Mouse (Mus musculus): ENCODE results near the gene Pou2af1.

Pou2af1 gene

DNA sequence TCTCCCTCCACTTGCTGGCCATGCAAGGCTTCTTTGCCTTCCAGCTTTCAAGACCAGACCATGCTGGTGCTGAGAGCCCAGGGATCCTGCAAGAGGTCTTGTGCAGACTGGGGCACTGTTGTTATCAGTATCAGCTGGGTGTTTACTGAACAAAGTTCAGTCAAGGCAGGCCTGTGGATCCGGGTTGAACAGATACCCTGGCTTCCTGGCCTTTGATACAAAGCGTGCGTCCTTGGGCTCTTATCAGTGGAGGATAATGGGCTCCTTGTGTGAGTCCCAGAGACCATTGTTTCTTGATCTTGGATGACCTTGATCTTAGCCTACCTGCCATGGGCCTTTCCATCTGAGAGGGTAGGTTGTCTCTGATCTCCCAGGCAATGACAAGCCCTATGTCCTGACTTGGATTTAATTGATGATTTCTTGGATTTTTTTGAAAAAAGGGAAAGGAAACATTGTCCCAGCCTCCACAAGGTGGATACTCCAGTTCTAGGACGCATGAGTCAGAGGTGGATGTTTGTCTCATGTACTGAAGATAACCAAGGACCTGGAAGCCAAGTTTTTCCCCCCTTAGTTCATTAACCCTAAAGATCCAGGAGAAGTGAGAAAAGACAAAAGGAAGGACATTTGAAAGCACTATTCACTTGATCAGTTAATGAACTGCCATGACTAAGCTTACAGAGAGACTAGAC lies 17.3 kb downstream of the Pou2af1 start:
- DNase-seq = no peak

DNA sequence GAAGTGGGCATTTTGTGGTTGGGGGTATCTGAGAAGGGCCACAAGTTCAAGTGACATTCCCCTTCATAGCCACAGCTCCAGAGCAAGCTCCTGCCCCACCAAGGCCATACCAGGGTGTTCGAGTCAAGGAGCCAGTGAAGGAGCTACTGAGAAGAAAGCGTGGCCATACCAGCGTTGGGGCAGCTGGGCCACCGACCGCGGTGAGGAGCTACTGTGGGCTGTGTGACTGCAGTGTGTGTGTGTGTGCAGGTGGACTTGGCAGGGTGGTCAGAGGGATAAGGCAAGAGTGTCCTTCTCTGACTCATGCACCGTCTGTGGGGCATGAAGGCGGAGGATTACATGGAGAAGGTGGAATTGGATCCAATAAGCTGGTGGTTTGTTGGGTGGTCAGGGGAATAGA lies 18.7 kb downstream of the Pou2af1 start:
- no peak for DNase-seq

DNA sequence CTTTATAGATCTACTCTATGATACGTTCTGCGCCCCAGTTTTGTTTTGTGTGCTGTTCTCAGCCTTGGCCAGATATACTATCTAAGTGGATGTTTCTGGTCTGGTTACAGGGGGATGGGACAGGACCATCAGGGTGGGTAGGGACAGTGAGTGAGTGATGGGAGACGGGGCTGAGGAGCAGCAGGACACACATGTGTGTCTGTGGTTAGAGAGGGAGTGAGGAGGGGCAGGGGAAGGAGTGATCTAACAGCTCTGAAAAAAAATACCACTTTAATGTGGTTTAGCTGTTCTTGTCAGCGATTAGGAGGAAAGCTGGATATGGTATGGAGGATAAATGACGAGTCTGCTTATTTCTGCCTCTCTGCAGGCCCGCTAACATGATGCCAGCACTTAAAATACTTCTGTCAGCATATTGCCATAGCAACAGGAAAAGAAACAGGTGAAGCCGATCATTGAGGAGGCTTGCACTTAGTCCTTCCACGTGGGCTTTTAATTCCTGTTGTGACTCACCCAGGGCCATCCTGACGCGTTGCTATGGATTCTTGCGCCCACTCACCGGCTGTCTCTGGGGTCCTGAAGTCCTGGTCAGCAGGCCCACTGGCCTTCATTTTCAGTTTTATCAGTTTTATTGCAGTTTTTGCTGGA lies 25.4 kb downstream of the Pou2af1 start:
- DNase-seq = no peak

DNA sequence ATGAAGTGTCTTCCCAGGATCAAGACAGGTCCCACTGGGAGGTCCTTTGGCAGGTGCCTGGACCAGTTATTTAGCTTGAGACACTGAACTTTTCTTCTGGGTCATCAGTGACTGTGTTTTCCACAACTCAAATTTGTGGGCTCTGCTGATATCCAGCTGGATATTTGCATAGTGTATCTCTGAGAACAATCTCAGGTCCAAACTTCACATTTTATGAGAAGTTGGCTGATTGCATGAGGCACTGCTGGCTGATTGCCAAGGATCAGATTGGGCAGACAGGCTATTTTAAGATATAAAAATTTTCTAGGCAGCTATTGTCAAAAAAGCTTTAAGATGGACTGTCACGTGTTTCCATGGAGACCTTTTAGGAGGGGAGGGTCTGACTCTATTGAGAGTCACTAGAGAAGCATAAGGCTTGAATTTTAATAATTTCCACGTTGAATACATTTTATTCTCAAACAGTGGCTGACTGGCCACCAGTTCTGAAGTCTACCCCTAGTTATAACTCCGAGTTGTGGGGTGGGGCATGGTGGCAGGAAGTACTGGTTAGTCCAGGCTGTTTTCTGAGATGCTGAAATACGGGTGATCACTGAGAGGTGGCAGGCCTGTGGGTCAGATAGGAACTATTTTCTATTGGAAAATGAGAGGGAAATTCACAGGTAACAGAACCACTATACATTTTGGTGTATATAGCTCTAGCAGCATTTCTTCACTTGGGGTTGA lies 43.4 kb downstream of the Pou2af1 start:
- no peak for DNase-seq

DNA sequence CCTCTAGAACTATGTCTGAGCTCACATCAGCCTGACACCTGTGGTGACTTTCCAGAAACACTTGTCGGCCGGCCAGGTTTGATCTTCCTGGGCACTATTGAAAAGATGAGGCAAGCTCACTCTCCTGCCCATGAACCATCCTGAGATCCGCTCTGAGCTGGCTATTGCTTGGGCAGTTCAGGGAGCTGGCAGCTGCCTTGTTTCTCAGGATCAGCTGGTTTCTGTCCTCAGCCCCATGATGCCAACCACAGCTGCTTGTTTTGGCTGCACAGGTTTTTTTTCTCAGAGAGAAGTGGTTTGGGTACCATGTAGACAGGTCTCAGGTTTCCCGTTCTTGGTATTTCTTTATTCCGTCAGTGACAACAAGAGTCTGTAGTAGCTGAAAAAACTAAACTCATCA lies 44.9 kb downstream of the Pou2af1 start:
- DNase-seq = no peak

DNA sequence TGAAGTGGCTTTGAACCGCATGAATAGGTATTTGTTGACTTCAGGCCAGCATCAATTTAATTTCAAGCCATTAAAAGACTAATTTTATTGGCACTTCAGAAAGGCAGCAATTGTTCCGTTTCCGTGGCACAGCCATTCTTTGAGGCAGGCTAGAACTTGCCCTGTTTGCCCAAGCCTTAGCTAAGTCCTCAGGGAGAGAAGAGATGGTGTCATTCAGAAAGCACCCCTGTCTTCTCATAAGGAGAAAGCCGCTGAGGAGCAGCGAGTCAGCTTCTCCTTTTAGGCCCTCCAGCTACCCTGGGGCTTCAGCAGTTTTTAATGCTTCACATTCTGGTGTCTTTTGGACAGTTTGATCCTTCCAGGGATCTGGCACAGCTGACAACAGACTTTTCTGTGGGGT lies 55.3 kb downstream of the Pou2af1 start:
- no peak for DNase-seq

DNA sequence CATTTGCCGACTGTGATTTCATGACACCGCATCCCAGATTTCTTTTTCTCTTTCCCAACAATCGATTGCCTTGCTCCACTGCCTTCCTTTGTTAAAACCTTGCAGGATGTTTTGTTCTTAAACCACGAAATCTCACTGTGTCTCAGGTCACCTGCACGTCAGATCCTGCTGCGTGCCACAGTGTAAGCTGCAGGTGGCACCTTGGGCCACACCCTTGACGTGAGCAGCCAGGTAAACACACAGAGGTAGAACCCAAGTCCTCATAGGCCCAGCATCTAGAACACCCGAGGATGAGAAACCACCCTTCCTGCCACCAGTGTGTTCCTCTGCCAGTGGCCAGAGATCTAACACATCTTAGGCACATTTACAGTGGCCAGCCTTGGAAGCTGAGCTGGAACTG lies 57.6 kb downstream of the Pou2af1 start:
- DNase-seq = no peak

DNA sequence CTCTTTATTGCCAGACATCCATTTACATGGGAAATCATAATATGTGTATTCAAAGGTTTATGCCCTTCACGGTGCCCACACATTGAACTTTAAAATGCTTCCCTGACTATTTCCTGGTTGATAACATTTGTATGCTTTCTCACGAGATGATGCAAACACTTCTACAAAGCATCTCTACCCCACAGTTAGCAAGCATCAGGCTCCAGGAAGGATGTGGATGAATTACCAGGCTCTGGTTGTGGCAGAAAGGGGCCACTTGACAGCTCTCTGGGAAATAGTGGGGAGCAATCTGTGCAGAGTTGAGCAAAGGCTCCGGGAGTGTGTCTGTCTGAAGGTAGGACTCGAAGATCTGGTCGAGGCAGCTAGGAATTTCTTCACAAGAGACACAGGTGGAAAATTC lies 58.6 kb downstream of the Pou2af1 start:
- DNase-seq = no peak

DNA sequence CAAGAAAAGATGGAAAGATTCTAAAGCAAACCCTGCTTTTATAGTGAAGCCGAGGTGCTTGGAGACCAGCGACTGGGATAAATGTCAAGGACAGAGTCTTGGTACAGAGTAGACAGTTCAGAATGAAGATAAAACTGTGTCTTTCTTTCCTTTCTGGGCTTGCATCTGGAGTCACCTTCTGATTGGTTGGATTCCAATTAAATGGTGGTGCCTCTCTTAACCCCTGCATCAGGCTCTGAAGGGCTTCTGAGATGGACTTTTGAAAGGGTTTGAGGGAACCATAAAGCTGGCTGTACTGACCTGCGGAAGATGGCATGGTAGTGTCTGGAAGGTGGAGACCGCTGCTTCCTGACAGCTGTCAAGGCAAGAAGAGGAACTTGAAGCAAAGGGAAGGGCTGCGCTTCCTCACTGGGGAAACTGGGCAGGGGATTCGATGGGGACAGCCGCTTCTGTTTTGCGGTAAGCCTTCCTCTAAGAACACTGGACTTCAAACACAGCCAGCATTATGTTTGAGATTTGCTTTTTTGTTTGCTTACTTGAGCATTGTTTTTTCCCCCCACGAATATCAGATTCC lies 60.2 kb downstream of the Pou2af1 start:
- DNase-seq = no peak

DNA sequence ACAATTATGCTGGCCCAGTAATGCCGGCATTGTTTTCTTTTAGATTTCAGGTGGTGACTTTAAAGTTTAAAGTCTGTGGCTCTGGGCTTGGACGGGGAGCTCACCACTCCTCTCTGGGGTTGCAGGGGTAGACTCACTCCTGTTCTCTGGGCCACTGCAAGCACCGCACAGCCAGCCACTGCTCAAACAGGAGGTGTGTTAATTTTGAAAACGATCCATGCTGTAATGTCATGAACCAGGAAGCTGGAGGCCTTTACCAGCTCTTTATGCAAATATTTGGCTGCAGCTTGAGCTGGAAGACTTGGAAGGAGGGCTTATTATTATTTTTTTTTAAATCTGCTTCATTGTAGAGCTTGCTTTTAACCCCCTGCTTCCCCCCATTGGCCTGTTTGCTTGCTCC lies 61.2 kb downstream of the Pou2af1 start:
- DNase-seq = no peak

DNA sequence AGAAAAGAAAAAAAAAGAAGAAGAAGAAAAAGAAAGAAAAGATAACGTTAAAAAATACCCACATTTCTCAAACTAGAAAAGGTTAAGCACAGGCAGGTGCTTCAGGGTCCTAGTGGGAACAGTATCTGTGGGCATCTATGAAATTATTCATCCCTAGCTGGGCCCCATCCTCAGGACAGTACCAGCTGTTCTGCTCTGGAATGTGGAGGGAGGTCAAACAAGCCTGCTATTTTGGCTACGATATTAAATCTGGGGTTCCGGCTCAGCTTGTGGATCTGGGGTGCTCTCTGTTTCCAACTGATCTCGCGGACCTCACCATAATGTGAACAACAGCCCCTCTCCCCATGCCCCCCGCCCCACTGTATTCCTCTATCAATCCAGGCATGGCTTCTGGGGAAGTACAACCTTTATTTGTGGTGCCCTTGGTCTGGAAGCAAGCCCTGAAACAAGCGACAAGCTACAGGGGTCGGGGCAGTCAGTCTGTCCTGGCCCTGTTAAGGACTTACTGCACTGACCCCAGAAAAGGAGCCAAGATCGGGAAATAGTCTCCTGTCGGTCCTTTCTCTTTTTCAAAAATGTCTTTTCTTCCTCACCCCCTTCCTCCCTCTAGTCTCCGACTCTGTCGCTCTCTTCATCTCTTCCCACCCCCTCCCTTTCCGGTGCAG lies 64.5 kb downstream of the Pou2af1 start:
- DNase-seq = no peak

DNA sequence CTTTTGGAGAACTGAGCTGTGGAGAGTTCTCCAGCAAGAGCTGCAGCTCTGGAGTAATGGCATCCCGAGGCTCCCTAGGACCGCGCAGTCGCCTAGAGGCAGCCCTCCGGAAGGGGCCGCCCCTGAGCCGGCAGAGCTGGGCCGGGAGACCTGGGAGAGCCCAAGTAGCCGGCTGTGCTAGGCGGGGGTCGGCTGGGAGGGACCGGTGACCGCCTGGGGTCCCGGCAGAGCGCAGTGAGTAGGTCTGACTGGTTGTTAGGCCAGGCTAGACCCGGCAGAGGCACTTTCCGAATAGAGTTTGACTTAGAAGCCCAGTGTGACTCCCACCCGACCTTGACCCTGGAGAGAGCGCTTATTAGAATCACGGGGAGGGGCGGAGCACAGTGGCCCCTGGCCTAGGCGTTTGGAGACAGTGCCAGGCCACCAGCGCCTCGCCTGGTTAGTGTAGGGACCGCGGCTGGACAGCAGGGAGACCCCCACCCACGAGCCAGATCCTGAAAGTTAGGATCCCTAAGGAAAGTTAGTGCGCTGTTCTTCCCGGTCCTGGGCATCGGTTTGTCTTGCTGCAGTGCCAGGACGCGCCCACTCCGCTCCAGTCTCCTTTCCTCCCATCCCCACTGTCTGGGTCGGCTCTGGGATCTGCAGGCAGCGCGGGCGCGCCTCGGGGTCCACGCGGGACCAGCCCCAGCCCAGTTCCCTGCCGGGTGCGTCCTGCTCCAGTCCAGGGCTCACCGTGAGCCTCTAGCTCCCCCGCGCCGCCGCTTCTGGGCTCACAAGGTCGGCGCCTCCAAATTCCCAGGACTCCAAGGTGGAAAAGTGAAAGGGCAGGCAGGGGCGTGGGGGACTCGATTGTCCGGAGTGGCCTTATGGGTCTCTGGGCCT lies 65.2 kb downstream of the Pou2af1 start, which contains the start of gene Colca2:
Gene Colca2 (minus strand): TSS at position 70 of the 882 bp plus-strand sequence.
- DNase-seq = peak; percentile 69

DNA sequence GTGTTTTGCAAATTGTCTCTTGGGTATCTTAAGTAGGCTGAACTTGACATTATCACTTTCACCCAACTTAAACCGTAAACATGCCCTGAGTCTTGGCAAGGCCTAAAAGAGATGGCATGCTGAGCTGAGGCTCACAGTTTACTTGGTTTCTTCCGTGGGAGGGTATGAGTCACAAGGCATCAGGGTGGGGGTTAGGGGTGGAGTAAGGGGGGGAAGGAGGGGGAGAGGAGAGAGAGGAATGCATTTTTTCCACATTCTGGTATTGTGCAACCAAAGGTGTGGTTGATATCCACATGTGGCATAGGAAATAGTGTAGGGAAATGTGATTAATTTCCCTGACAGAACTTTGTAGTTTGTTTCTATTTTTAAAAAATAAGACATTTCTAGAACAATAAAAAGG lies 72.6 kb downstream of the Pou2af1 start:
- DNase-seq = no peak
